Mouse (Mus musculus) limb, embryonic 14.5 days (tissue): ENCODE data around the gene Lhfp. TPM values are rescaled to one million over a fixed set of nuclear protein-coding genes. Genes with fewer than 3 reads are reported as not detected.
"Not testable (repeated sequence)": the region's sequence is repeated elsewhere in the genome, so short reads cannot be mapped to it uniquely, and the experiment has no call there.

Experiments used
- ATAC-seq: fragments of 200-750 bp; cut with Nextera tagmentation; 2 replicates; pipeline ENCODE4 v1.8.0; 2017; ENCODE audit warnings: low read depth, moderate number of reproducible peaks, moderate TSS enrichment; ENCODE audit not compliant: low FRiP score
- DNase-seq: peaks from one replicate; pipeline ENCODE4 v3.0.0-alpha.2; 2015; ENCODE audit warnings: low spot score
- H3K27ac ChIP-seq: fragments of 300-500 bp; sonication (generic); replicated peaks from 2 replicates; pipeline ENCODE4 v1.5.1; 2014; ENCODE audit warnings: low read depth, mild to moderate bottlenecking, low read length, moderate library complexity, mixed read lengths
- H3K27me3 ChIP-seq: fragments of 300-500 bp; sonication (generic); 2 replicates; pipeline ENCODE4 v1.6.1; 2014; ENCODE audit warnings: low read length, mixed read lengths; ENCODE audit not compliant: control insufficient read depth, insufficient read depth
- H3K36me3 ChIP-seq: fragments of 300-500 bp; sonication (generic); 2 replicates; pipeline ENCODE4 v1.6.1; 2014; ENCODE audit warnings: mild to moderate bottlenecking, low read length, moderate library complexity, mixed read lengths; ENCODE audit not compliant: control insufficient read depth, insufficient read depth
- H3K4me1 ChIP-seq: fragments of 300-500 bp; sonication (generic); 2 replicates; pipeline ENCODE4 v1.6.1; 2014; ENCODE audit warnings: antibody characterized with exemption, low read length, mixed read lengths; ENCODE audit not compliant: control insufficient read depth, insufficient read depth
- H3K4me2 ChIP-seq: fragments of 300-500 bp; sonication (generic); replicated peaks from 2 replicates; pipeline ENCODE4 v1.6.1; 2014; ENCODE audit warnings: low read depth, mild to moderate bottlenecking, low read length, moderate library complexity; ENCODE audit not compliant: severe bottlenecking
- H3K4me3 ChIP-seq: fragments of 300-500 bp; sonication (generic); replicated peaks from 2 replicates; pipeline ENCODE4 v1.5.1; 2014; ENCODE audit warnings: low read length
- H3K9ac ChIP-seq: fragments of 300-500 bp; sonication (generic); 2 replicates; pipeline ENCODE4 v1.6.1; 2014; ENCODE audit warnings: mild to moderate bottlenecking, low read depth, low read length, moderate library complexity; ENCODE audit not compliant: severe bottlenecking
- H3K9me3 ChIP-seq: fragments of 300-500 bp; sonication (generic); 2 replicates; pipeline ENCODE4 v1.6.1; 2016; ENCODE audit warnings: low read length; ENCODE audit not compliant: control insufficient read depth
- POLR2A ChIP-seq: fragments of 200-500 bp; IDR thresholded peaks from 2 replicates; pipeline ENCODE4 v1.8.0; 2012; ENCODE audit warnings: inconsistent platforms, mild to moderate bottlenecking, moderate library complexity, borderline replicate concordance; ENCODE audit not compliant: insufficient read depth, insufficient read length; ENCODE audit errors: extremely low read depth
- WGBS: fragments of 180-500 bp; shearing (Covaris S2); extraction: QIAGEN DNeasy Blood & Tissue Kit; methylation state at CpG from one replicate; pipeline ENCODE4 v1.1.7; 2014; 5-methylcytosine and 5-hydroxymethylcytosine counted together
- polyA plus RNA-seq, 2 experiments: library from polyadenylated mRNA; depleted of rRNA in 1 of 2; stranded (reverse) in 1 of 2; unstranded in 1 of 2; fragments of >200 nt; fragmentation: Nextera tagmentation in 1 of 2; extraction: Ambion mirVana in 1 of 2; gene quantifications; 2 replicates each; pipeline versions ENCODE4 v1.2.1 to v1.2.3; 2012 to 2014

Lhfp gene
- polyA plus RNA-seq, 2 experiments = 83.3 to 94.0 TPM

- DNase-seq (no peak), ATAC-seq (no peak)
- Histone ChIP-seq H3K4me3 (no peak overlapping the region), H3K27ac (no peak overlapping the region), H3K36me3 (no peaks in the 10 kb centered on the region), H3K9me3 (no peaks in the 10 kb centered on the region), H3K4me2 (no peak overlapping the region), H3K4me1 (peaks cover 21% of the 10 kb centered on the region), H3K9ac (no peak overlapping the region), H3K27me3 (no peaks in the 10 kb centered on the region)
- no peak for TF ChIP-seq POLR2A
These were observed 186.5 kb downstream of the Lhfp start for GRCm38 (mm10) chr3:53227866-53228265.

- ATAC-seq (no peak), DNase-seq (no peak)
- H3K4me1 ChIP-seq = peaks cover 21% of the 10 kb centered on the region
- WGBS = 65% methylated on average over 3 of the region's 3 CpGs
- H3K4me3 ChIP-seq = no peak overlapping the region
- no peaks in the 10 kb centered on the region for H3K36me3 ChIP-seq
- no peak for TF ChIP-seq POLR2A
- H3K4me2 ChIP-seq = no peak overlapping the region
- no peak overlapping the region for H3K9ac ChIP-seq
- H3K27ac ChIP-seq = peak overlapping the region; percentile 28; the same call in 1 of the 2 replicates
- H3K9me3 ChIP-seq = no peaks in the 10 kb centered on the region
- H3K27me3 ChIP-seq = no peaks in the 10 kb centered on the region
These were observed 189.2 kb downstream of the Lhfp start for GRCm38 (mm10) chr3:53230562-53230961.

- 27% methylated on average over 3 of the region's 3 CpGs for WGBS
- DNase-seq = peak; percentile 47
- no peak overlapping the region; the same call in 1 of the 2 replicates for H3K27ac ChIP-seq
- H3K4me2 ChIP-seq = no peak overlapping the region
- no peaks in the 10 kb centered on the region for H3K27me3 ChIP-seq
- peak; percentile 30; the same call in 1 of the 2 replicates for ATAC-seq
- no peak overlapping the region for H3K9ac ChIP-seq
- H3K36me3 ChIP-seq = no peaks in the 10 kb centered on the region
- H3K4me1 ChIP-seq = peaks cover 17% of the 10 kb centered on the region
- no peak for TF ChIP-seq POLR2A
- H3K9me3 ChIP-seq = no peaks in the 10 kb centered on the region
- H3K4me3 ChIP-seq = no peak overlapping the region
These were observed 189.8 kb downstream of the Lhfp start for GRCm38 (mm10) chr3:53231112-53231511.

GRCm38 (mm10) chr3:53232411-53232810 lies 191.1 kb downstream of the Lhfp start:
- not testable (repeated sequence) for H3K36me3 ChIP-seq, H3K4me2 ChIP-seq, H3K4me3 ChIP-seq, H3K9me3 ChIP-seq, H3K27me3 ChIP-seq, H3K27ac ChIP-seq, ATAC-seq, DNase-seq, H3K9ac ChIP-seq
- 66% methylated on average over 9 of the region's 9 CpGs for WGBS
- peaks cover 14% of the 10 kb centered on the region for H3K4me1 ChIP-seq

- no peak for DNase-seq
- H3K9me3 ChIP-seq = no peaks in the 10 kb centered on the region
- no peak overlapping the region for H3K4me2 ChIP-seq
- peaks cover 10% of the 10 kb centered on the region for H3K4me1 ChIP-seq
- no peak for TF ChIP-seq POLR2A
- H3K36me3 ChIP-seq = no peaks in the 10 kb centered on the region
- no peak for ATAC-seq
- no peak overlapping the region for H3K27ac ChIP-seq
- no peaks in the 10 kb centered on the region for H3K27me3 ChIP-seq
- H3K4me3 ChIP-seq = no peak overlapping the region
- H3K9ac ChIP-seq = no peak overlapping the region
These were observed 193.4 kb downstream of the Lhfp start for GRCm38 (mm10) chr3:53234689-53235088.

GRCm38 (mm10) chr3:53236471-53236870 lies 195.1 kb downstream of the Lhfp start:
- Histone ChIP-seq H3K9ac (no peak overlapping the region), H3K4me2 (no peak overlapping the region), H3K4me3 (no peak overlapping the region), H3K9me3 (no peaks in the 10 kb centered on the region), H3K36me3 (no peaks in the 10 kb centered on the region), H3K4me1 (peaks cover 2% of the 10 kb centered on the region; the same call in 1 of the 2 replicates), H3K27me3 (no peaks in the 10 kb centered on the region), H3K27ac (no peak overlapping the region)
- no peak for TF ChIP-seq POLR2A
- WGBS = 89% methylated on average over 4 of the region's 4 CpGs
- ATAC-seq (no peak), DNase-seq (no peak)
